Mouse (Mus musculus): Measurements from ENCODE around the gene Slc25a48. TPM values are rescaled to one million over a fixed set of nuclear protein-coding genes. Genes with fewer than 3 reads are reported as not detected.

Slc25a48 gene
- polyA plus RNA-seq, 1 experiment from 2014 or later, result 0.03 TPM

DNA sequence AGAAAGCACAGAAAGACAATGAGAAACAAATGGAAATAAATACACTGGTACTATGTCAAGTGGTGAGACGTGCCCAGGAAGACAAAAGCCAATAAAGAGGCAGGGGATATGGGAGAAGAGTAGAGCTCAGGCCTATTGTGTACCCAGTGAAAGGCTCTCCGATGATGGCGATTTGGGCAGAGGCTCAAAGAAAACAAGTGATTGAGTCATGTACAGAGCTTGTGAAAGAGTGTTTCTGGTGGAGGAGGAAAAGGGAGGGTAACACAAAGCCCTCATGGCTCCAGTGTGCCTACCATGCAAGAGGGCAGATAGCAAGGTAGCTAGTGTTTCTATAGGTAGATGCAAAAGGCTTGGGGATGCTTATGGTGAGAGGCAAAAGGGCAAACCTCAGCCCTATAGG, 56.3 kb downstream of the Slc25a48 start:
- Histone ChIP-seq H3K4me3 (ENCODE audit: low read depth, low read length) (no peak overlapping the region), H3K4me1 (replicated peaks; ENCODE audit: control insufficient read depth, insufficient read depth, low read length) (no peaks in the 10 kb centered on the region), H3K27ac (ENCODE audit: low read depth, low read length) (no peak overlapping the region), H3K27me3 (replicated peaks; ENCODE audit: control insufficient read depth, insufficient read depth, low read length) (no peaks in the 10 kb centered on the region), H3K9ac (ENCODE audit: low read depth, low read length) (no peak overlapping the region), H3K4me2 (replicated peaks; ENCODE audit: low read depth) (no peak overlapping the region), H3K9me3 (ENCODE audit: control insufficient read depth) (no peaks in the 10 kb centered on the region), H3K36me3 (ENCODE audit: control insufficient read depth, insufficient read depth) (no peaks in the 10 kb centered on the region)
- 75% methylated on average over 3 of the region's 3 CpGs for WGBS
- no peak for TF ChIP-seq CTCF (IDR thresholded peaks at IDR 0.05; ENCODE audit: low read depth)
- no peak for ATAC-seq

GRCm38 (mm10) chr13:56500132-56500531, 62.0 kb downstream of the Slc25a48 start:
- 62% methylated on average over 3 of the region's 3 CpGs for WGBS
- H3K27me3 ChIP-seq (replicated peaks; ENCODE audit: control insufficient read depth, insufficient read depth, low read length), result no peaks in the 10 kb centered on the region
- H3K4me2 ChIP-seq (replicated peaks; ENCODE audit: low read depth), result no peak overlapping the region
- no peak overlapping the region for H3K9ac ChIP-seq (ENCODE audit: low read depth, low read length)
- no peaks in the 10 kb centered on the region for H3K9me3 ChIP-seq (ENCODE audit: control insufficient read depth)
- no peak overlapping the region for H3K4me3 ChIP-seq (ENCODE audit: low read depth, low read length)
- no peaks in the 10 kb centered on the region for H3K4me1 ChIP-seq (replicated peaks; ENCODE audit: control insufficient read depth, insufficient read depth, low read length)
- no peaks in the 10 kb centered on the region for H3K36me3 ChIP-seq (ENCODE audit: control insufficient read depth, insufficient read depth)
- ATAC-seq, result no peak
- H3K27ac ChIP-seq (ENCODE audit: low read depth, low read length), result no peak overlapping the region
- peak; percentile 70 for TF ChIP-seq CTCF (IDR thresholded peaks at IDR 0.05; ENCODE audit: low read depth)

DNA sequence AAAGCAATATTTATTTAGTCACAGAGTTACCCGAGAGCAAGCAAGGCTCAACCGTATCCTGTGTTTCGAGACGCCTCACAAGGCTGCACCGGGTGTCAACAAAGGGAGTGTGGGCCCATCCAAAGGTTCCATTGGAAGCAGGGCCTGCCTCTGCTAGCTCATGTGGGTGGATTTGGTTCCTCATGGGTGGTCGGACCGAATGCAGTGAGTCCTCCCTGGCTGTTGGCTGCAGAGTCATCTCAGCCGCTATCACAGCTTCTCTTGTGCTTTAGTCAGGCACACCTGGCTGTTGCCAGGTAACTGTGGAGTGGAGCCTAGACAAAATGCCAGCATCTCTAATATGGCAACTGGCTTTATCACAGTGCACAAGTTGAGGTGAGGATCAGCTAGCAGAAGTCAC, 62.5 kb downstream of the Slc25a48 start:
- Histone ChIP-seq H3K4me2 (replicated peaks; ENCODE audit: low read depth) (no peak overlapping the region), H3K9me3 (ENCODE audit: control insufficient read depth) (no peaks in the 10 kb centered on the region), H3K27me3 (replicated peaks; ENCODE audit: control insufficient read depth, insufficient read depth, low read length) (no peaks in the 10 kb centered on the region), H3K27ac (ENCODE audit: low read depth, low read length) (no peak overlapping the region), H3K4me3 (ENCODE audit: low read depth, low read length) (no peak overlapping the region), H3K9ac (ENCODE audit: low read depth, low read length) (no peak overlapping the region), H3K36me3 (ENCODE audit: control insufficient read depth, insufficient read depth) (no peaks in the 10 kb centered on the region), H3K4me1 (replicated peaks; ENCODE audit: control insufficient read depth, insufficient read depth, low read length) (no peaks in the 10 kb centered on the region)
- TF ChIP-seq CTCF (IDR thresholded peaks at IDR 0.05; ENCODE audit: low read depth), result no peak
- WGBS, result 79% methylated on average over 8 of the region's 8 CpGs
- no peak for ATAC-seq

DNA sequence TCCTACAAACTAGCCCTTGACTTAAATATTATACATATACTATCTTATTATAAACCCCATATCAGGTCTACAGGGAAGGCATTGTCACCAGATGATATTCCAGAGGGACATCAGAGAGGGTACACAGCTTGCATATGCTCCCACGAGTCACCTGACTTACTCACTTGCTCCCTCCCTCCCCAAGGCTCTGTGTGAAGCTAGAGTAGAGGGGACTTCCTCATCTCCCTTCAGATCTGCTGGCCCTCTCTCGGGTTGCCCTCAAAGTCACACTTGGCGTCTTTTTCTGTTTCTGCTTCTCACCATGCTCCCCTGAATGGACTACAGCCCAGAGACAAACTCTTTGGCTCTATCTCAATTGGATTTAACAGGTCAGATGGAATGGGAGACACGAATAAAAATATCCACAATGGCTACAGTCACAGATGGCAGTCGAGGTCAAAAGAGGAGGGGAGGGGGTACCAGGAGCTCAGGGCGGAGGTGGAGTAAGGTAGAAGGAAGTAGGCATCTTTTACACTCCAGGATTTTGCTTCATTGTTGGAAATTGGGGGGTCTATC, 63.8 kb downstream of the Slc25a48 start:
- 67% methylated on average over 6 of the region's 6 CpGs for WGBS
- no peak overlapping the region for H3K27ac ChIP-seq (ENCODE audit: low read depth, low read length)

DNA sequence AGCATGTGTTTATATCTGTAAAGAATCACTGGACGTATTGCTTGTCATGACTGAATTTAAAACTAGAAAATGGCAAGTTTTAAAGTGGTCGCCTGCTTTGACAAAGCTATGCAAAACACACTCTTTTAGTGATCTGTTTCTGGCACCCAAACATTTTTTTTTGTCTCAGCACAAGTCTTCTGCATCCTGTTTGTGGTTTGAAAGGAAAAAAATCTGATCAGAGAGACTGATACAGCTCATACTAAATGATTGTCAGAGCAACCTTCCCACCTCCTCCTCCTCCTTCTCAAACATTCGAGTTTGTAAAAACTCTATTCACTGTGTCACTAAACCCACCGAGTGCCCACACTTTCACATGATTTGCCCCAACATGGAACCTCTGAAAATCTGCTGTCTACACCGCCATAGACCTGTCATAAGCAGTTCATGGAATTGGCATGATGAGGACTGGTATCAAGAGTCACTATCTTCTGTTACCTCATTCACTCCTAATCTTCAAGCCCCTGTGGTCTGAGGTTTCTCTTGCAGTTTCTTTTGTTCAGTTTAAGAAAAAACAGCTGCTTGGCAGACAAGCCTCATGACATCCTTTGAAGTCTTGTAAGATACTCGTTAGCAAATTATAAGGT, 68.8 kb downstream of the Slc25a48 start:
- Histone ChIP-seq H3K4me3 (ENCODE audit: low read depth, low read length) (no peak overlapping the region), H3K4me1 (replicated peaks; ENCODE audit: control insufficient read depth, insufficient read depth, low read length) (no peaks in the 10 kb centered on the region), H3K9ac (ENCODE audit: low read depth, low read length) (no peak overlapping the region), H3K36me3 (ENCODE audit: control insufficient read depth, insufficient read depth) (no peaks in the 10 kb centered on the region), H3K9me3 (ENCODE audit: control insufficient read depth) (no peaks in the 10 kb centered on the region), H3K4me2 (replicated peaks; ENCODE audit: low read depth) (no peak overlapping the region), H3K27ac (ENCODE audit: low read depth, low read length) (no peak overlapping the region), H3K27me3 (replicated peaks; ENCODE audit: control insufficient read depth, insufficient read depth, low read length) (no peaks in the 10 kb centered on the region)
- TF ChIP-seq CTCF (IDR thresholded peaks at IDR 0.05; ENCODE audit: low read depth), result no peak
- WGBS, result 74% methylated on average over 6 of the region's 6 CpGs
- ATAC-seq, result no peak

More for the DNA sequence above, 63.8 kb downstream of the Slc25a48 start:
- no peaks in the 10 kb centered on the region for H3K9me3 ChIP-seq (ENCODE audit: control insufficient read depth)
- ATAC-seq, result no peak
- H3K36me3 ChIP-seq (ENCODE audit: control insufficient read depth, insufficient read depth), result no peaks in the 10 kb centered on the region
- TF ChIP-seq CTCF (IDR thresholded peaks at IDR 0.05; ENCODE audit: low read depth), result no peak
- no peak overlapping the region for H3K9ac ChIP-seq (ENCODE audit: low read depth, low read length)
- H3K4me3 ChIP-seq (ENCODE audit: low read depth, low read length), result no peak overlapping the region
- H3K4me1 ChIP-seq (replicated peaks; ENCODE audit: control insufficient read depth, insufficient read depth, low read length), result no peaks in the 10 kb centered on the region
- H3K4me2 ChIP-seq (replicated peaks; ENCODE audit: low read depth), result no peak overlapping the region
- no peaks in the 10 kb centered on the region for H3K27me3 ChIP-seq (replicated peaks; ENCODE audit: control insufficient read depth, insufficient read depth, low read length)

- no peaks in the 10 kb centered on the region for H3K9me3 ChIP-seq (ENCODE audit: control insufficient read depth)
- no peak overlapping the region for H3K9ac ChIP-seq (ENCODE audit: low read depth, low read length)
- no peak for TF ChIP-seq CTCF (IDR thresholded peaks at IDR 0.05; ENCODE audit: low read depth)
- 77% methylated on average over 2 of the region's 2 CpGs for WGBS
- H3K4me1 ChIP-seq (replicated peaks; ENCODE audit: control insufficient read depth, insufficient read depth, low read length), result no peaks in the 10 kb centered on the region
- no peaks in the 10 kb centered on the region for H3K36me3 ChIP-seq (ENCODE audit: control insufficient read depth, insufficient read depth)
- H3K4me3 ChIP-seq (ENCODE audit: low read depth, low read length), result no peak overlapping the region
- no peak for ATAC-seq
- H3K27ac ChIP-seq (ENCODE audit: low read depth, low read length), result no peak overlapping the region
- no peak overlapping the region for H3K4me2 ChIP-seq (replicated peaks; ENCODE audit: low read depth)
- H3K27me3 ChIP-seq (replicated peaks; ENCODE audit: control insufficient read depth, insufficient read depth, low read length), result no peaks in the 10 kb centered on the region
Observed at GRCm38 (mm10) chr13:56509796-56510195, 71.6 kb downstream of the Slc25a48 start.
